Mouse (Mus musculus): ENCODE results near the gene Sec63. TPM values are rescaled to one million over a fixed set of nuclear protein-coding genes. Genes with fewer than 3 reads are reported as not detected.

Gene Sec63
- polyA plus RNA-seq, 1 experiment = 35.1 TPM

DNA sequence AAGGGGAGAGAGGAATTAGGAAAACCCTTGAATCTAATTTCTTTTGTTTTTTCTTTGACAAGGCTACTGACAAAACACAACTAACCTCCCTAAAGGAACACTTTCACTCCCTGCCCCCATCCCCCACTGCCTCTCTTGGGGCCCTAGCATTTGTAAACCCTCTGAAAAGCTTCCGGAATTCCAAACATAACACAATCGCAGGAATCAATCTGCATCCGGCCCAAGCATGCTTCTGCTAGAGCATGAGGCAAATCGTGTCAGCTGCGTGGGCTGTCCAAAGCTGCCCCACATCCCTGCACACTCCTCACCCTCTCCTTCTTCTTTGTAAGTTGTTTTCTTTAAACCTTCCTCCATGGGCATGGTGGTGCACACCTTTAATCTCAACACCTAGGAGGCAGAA, 94.0 kb downstream of the Sec63 start:
- H3K27me3 ChIP-seq (ENCODE audit: control insufficient read depth, insufficient read depth, low read length, poor library complexity, severe bottlenecking) = no peaks in the 10 kb centered on the region
- no peak overlapping the region for H3K27ac ChIP-seq (ENCODE audit: insufficient read depth, low read length)
- TF ChIP-seq EP300 (IDR thresholded peaks at IDR 0.05; ENCODE audit: insufficient read depth, low read depth, low read length) (no peak), POLR2A (IDR thresholded peaks at IDR 0.05; ENCODE audit: insufficient read depth, low read length) (no peak), CTCF (IDR thresholded peaks at IDR 0.05; ENCODE audit: low read depth, low read length) (no peak)
- no peak overlapping the region for H3K4me3 ChIP-seq (ENCODE audit: low read depth, low read length)
- H3K9ac ChIP-seq (ENCODE audit: low read depth, poor library complexity, severe bottlenecking) = no peak overlapping the region
- H3K36me3 ChIP-seq (ENCODE audit: control insufficient read depth, insufficient read depth, low read length, poor library complexity, severe bottlenecking) = no peaks in the 10 kb centered on the region
- no peaks in the 10 kb centered on the region for H3K9me3 ChIP-seq (replicated peaks; ENCODE audit: control insufficient read depth, insufficient read depth, low read length, poor library complexity, severe bottlenecking)
- H3K4me1 ChIP-seq (ENCODE audit: control insufficient read depth, insufficient read depth, low read length) = no peaks in the 10 kb centered on the region

GRCm38 (mm10) chr10:42856574-42856973, 95.3 kb downstream of the Sec63 start:
- no peak overlapping the region for H3K4me3 ChIP-seq (ENCODE audit: low read depth, low read length)
- H3K27ac ChIP-seq (ENCODE audit: insufficient read depth, low read length) = no peak overlapping the region
- H3K9ac ChIP-seq (ENCODE audit: low read depth, poor library complexity, severe bottlenecking) = no peak overlapping the region
- H3K4me1 ChIP-seq (ENCODE audit: control insufficient read depth, insufficient read depth, low read length) = no peaks in the 10 kb centered on the region
- no peak for TF ChIP-seq POLR2A (IDR thresholded peaks at IDR 0.05; ENCODE audit: insufficient read depth, low read length)
- no peak for TF ChIP-seq CTCF (IDR thresholded peaks at IDR 0.05; ENCODE audit: low read depth, low read length)
- no peak for TF ChIP-seq EP300 (IDR thresholded peaks at IDR 0.05; ENCODE audit: insufficient read depth, low read depth, low read length)
- no peaks in the 10 kb centered on the region for H3K36me3 ChIP-seq (ENCODE audit: control insufficient read depth, insufficient read depth, low read length, poor library complexity, severe bottlenecking)
- H3K9me3 ChIP-seq (replicated peaks; ENCODE audit: control insufficient read depth, insufficient read depth, low read length, poor library complexity, severe bottlenecking) = no peaks in the 10 kb centered on the region
- no peaks in the 10 kb centered on the region for H3K27me3 ChIP-seq (ENCODE audit: control insufficient read depth, insufficient read depth, low read length, poor library complexity, severe bottlenecking)

DNA sequence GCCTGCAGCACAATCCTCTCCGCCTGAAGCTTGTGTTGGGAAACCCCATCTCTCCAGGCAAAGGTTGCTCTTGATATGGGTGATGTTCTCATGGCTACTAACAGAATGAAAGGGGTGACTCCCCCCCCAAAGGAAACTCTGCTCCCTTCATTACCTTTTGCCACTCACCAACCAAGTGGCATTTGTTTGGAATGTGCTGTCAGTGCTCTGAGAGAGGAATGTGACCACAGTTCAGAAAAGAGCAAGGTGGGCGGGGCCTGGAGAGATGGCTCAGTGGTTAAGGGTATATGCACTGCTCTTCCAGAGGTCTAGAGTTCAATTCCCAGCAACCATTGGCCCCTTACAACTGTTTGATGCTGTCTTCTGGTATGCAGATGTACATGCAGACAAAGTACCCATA, 95.7 kb downstream of the Sec63 start:
- Histone ChIP-seq H3K27me3 (ENCODE audit: control insufficient read depth, insufficient read depth, low read length, poor library complexity, severe bottlenecking) (no peaks in the 10 kb centered on the region), H3K9me3 (replicated peaks; ENCODE audit: control insufficient read depth, insufficient read depth, low read length, poor library complexity, severe bottlenecking) (no peaks in the 10 kb centered on the region)
- TF ChIP-seq CTCF (IDR thresholded peaks at IDR 0.05; ENCODE audit: low read depth, low read length) (no peak), POLR2A (IDR thresholded peaks at IDR 0.05; ENCODE audit: insufficient read depth, low read length) (no peak), EP300 (IDR thresholded peaks at IDR 0.05; ENCODE audit: insufficient read depth, low read depth, low read length) (no peak)

DNA sequence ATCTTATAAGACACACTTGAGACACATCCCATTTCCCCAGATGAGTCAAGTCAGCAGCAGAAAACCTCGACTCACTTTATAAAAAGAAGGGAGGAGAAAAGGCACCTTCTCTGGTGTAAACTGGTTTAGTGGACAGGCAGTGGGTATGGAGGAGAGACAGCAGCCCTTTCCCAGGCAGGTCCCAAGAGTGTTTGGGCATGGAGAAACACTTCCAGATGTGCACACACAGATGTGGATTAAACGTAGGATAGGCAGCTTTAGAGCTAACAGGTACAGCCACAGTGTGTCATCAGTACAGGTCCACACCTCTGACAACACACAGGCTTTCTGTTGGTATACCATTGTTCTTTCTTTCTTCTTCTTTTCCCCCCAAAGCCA, 98.5 kb downstream of the Sec63 start:
- no peak overlapping the region for H3K4me3 ChIP-seq (ENCODE audit: low read depth, low read length)

More for the DNA sequence above, 95.7 kb downstream of the Sec63 start:
- H3K4me3 ChIP-seq (ENCODE audit: low read depth, low read length) = no peak overlapping the region
- no peaks in the 10 kb centered on the region for H3K4me1 ChIP-seq (ENCODE audit: control insufficient read depth, insufficient read depth, low read length)
- no peaks in the 10 kb centered on the region for H3K36me3 ChIP-seq (ENCODE audit: control insufficient read depth, insufficient read depth, low read length, poor library complexity, severe bottlenecking)
- H3K9ac ChIP-seq (ENCODE audit: low read depth, poor library complexity, severe bottlenecking) = no peak overlapping the region
- no peak overlapping the region for H3K27ac ChIP-seq (ENCODE audit: insufficient read depth, low read length)

GRCm38 (mm10) chr10:42860159-42860911, 99.0 kb downstream of the Sec63 start, which contains the start of gene Scml4:
TSS of gene Scml4 (plus strand) at chr10:42860370.
- no peaks in the 10 kb centered on the region for H3K9me3 ChIP-seq (replicated peaks; ENCODE audit: control insufficient read depth, insufficient read depth, low read length, poor library complexity, severe bottlenecking)
- no peak for TF ChIP-seq POLR2A (IDR thresholded peaks at IDR 0.05; ENCODE audit: insufficient read depth, low read length)
- no peak for TF ChIP-seq CTCF (IDR thresholded peaks at IDR 0.05; ENCODE audit: low read depth, low read length)
- TF ChIP-seq EP300 (IDR thresholded peaks at IDR 0.05; ENCODE audit: insufficient read depth, low read depth, low read length) = no peak
- no peaks in the 10 kb centered on the region for H3K4me1 ChIP-seq (ENCODE audit: control insufficient read depth, insufficient read depth, low read length)
- no peak within 1 kb of the TSS for H3K9ac ChIP-seq (ENCODE audit: low read depth, poor library complexity, severe bottlenecking)
- no peaks in the 10 kb centered on the region for H3K36me3 ChIP-seq (ENCODE audit: control insufficient read depth, insufficient read depth, low read length, poor library complexity, severe bottlenecking)
- 0 out of 2 replicates have a peak, but pooled peaks cover 2% of the 10 kb centered on the region for H3K27me3 ChIP-seq (ENCODE audit: control insufficient read depth, insufficient read depth, low read length, poor library complexity, severe bottlenecking)
- peak within 1 kb of the TSS; percentile 14 for H3K4me3 ChIP-seq (ENCODE audit: low read depth, low read length)
- H3K27ac ChIP-seq (ENCODE audit: insufficient read depth, low read length) = no peak within 1 kb of the TSS

More for the DNA sequence above, 98.5 kb downstream of the Sec63 start:
- H3K27me3 ChIP-seq (ENCODE audit: control insufficient read depth, insufficient read depth, low read length, poor library complexity, severe bottlenecking) = 0 out of 2 replicates have a peak, but pooled peaks cover 2% of the 10 kb centered on the region
- TF ChIP-seq EP300 (IDR thresholded peaks at IDR 0.05; ENCODE audit: insufficient read depth, low read depth, low read length) (no peak), POLR2A (IDR thresholded peaks at IDR 0.05; ENCODE audit: insufficient read depth, low read length) (no peak), CTCF (IDR thresholded peaks at IDR 0.05; ENCODE audit: low read depth, low read length) (no peak)
- H3K4me1 ChIP-seq (ENCODE audit: control insufficient read depth, insufficient read depth, low read length) = no peaks in the 10 kb centered on the region
- no peak overlapping the region for H3K9ac ChIP-seq (ENCODE audit: low read depth, poor library complexity, severe bottlenecking)
- H3K36me3 ChIP-seq (ENCODE audit: control insufficient read depth, insufficient read depth, low read length, poor library complexity, severe bottlenecking) = no peaks in the 10 kb centered on the region
- H3K9me3 ChIP-seq (replicated peaks; ENCODE audit: control insufficient read depth, insufficient read depth, low read length, poor library complexity, severe bottlenecking) = no peaks in the 10 kb centered on the region
- no peak overlapping the region for H3K27ac ChIP-seq (ENCODE audit: insufficient read depth, low read length)

DNA sequence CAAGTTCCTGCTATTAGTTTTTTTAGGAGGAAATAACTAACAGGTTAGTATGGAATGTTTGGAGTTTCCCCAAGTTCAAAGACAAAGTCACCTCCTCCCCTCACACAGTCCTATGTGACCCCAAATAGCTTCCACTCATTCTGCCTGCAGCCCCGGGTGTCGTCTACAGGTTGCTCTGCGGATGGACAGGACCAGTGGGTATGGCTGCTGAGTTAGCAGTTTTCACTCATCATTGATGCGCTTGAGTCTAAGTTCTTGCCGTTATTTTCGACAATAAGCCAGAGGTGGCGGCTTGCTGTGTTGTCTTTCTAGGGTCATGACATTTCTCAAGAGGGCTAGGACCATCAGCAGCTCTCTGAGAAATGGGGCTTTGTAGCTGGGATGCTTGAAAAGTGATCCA, 100.2 kb downstream of the Sec63 start:
- H3K9ac ChIP-seq (ENCODE audit: low read depth, poor library complexity, severe bottlenecking) = no peak overlapping the region
- H3K36me3 ChIP-seq (ENCODE audit: control insufficient read depth, insufficient read depth, low read length, poor library complexity, severe bottlenecking) = no peaks in the 10 kb centered on the region
- H3K27ac ChIP-seq (ENCODE audit: insufficient read depth, low read length) = no peak overlapping the region
- H3K9me3 ChIP-seq (replicated peaks; ENCODE audit: control insufficient read depth, insufficient read depth, low read length, poor library complexity, severe bottlenecking) = no peaks in the 10 kb centered on the region
- no peak overlapping the region for H3K4me3 ChIP-seq (ENCODE audit: low read depth, low read length)
- H3K4me1 ChIP-seq (ENCODE audit: control insufficient read depth, insufficient read depth, low read length) = no peaks in the 10 kb centered on the region
- no peak for TF ChIP-seq POLR2A (IDR thresholded peaks at IDR 0.05; ENCODE audit: insufficient read depth, low read length)
- TF ChIP-seq CTCF (IDR thresholded peaks at IDR 0.05; ENCODE audit: low read depth, low read length) = no peak
- TF ChIP-seq EP300 (IDR thresholded peaks at IDR 0.05; ENCODE audit: insufficient read depth, low read depth, low read length) = no peak
- H3K27me3 ChIP-seq (ENCODE audit: control insufficient read depth, insufficient read depth, low read length, poor library complexity, severe bottlenecking) = 0 out of 2 replicates have a peak, but pooled peaks cover 2% of the 10 kb centered on the region

Data from ES-Bruce4 (cell line).